Mouse (Mus musculus) liver, adult 2 months (tissue): ENCODE data around the gene Tdrd9. TPM values are rescaled to one million over a fixed set of nuclear protein-coding genes. Genes with fewer than 3 reads are reported as not detected.

Experiments
- DNase-seq: peaks from one replicate; pipeline ENCODE4 v3.0.0-alpha.2; 2011; ENCODE audit warnings: low read depth, low spot score; ENCODE audit errors: extremely low read depth
- H3K27ac ChIP-seq: fragments of 200-500 bp; replicated peaks from 2 replicates; pipeline ENCODE4 v1.5.1; 2012; ENCODE audit warnings: low read depth, mild to moderate bottlenecking, control low read depth, inconsistent platforms, low read length; ENCODE audit not compliant: insufficient read depth
- H3K27me3 ChIP-seq: fragments of 200-500 bp; 2 replicates; pipeline ENCODE4 v1.6.1; 2012; ENCODE audit warnings: mild to moderate bottlenecking, moderate library complexity, low read length, inconsistent platforms; ENCODE audit not compliant: control insufficient read depth, insufficient read depth
- H3K36me3 ChIP-seq: fragments of 200-500 bp; 2 replicates; pipeline ENCODE4 v1.6.1; 2012; ENCODE audit warnings: low read length, inconsistent platforms; ENCODE audit not compliant: control insufficient read depth, insufficient read depth
- H3K4me1 ChIP-seq: fragments of 200-500 bp; 2 replicates; pipeline ENCODE4 v1.6.1; 2011; ENCODE audit warnings: low read length; ENCODE audit not compliant: control insufficient read depth, insufficient read depth
- H3K4me3 ChIP-seq: fragments of 200-500 bp; 2 replicates; pipeline ENCODE4 v1.5.1; 2011; ENCODE audit warnings: low read depth, mild to moderate bottlenecking, control low read depth, low read length, moderate library complexity; ENCODE audit not compliant: insufficient read depth
- H3K79me2 ChIP-seq: fragments of 200-500 bp; 2 replicates; pipeline ENCODE4 v1.6.1; 2012; ENCODE audit warnings: inconsistent platforms, mild to moderate bottlenecking, low read length, moderate library complexity; ENCODE audit not compliant: control insufficient read depth, insufficient read depth
- H3K9ac ChIP-seq: fragments of 200-500 bp; 2 replicates; pipeline ENCODE4 v1.6.1; 2012; ENCODE audit warnings: low read depth, mild to moderate bottlenecking, control low read depth, inconsistent platforms, low read length
- CTCF ChIP-seq: fragments of 200-500 bp; IDR thresholded peaks from 2 replicates; pipeline ENCODE4 v1.5.1; 2011; ENCODE audit warnings: low read depth, low read length, control low read depth
- POLR2A ChIP-seq: fragments of 200-500 bp; IDR thresholded peaks from 2 replicates; pipeline ENCODE4 v1.6.1; 2011; ENCODE audit warnings: low read length, control low read depth; ENCODE audit not compliant: insufficient read depth; ENCODE audit errors: extremely low read depth
- WGBS: fragments of 180-500 bp; shearing (Covaris S2); methylation state at CpG from one replicate; pipeline ENCODE4 v1.1.7; 2018; 5-methylcytosine and 5-hydroxymethylcytosine counted together
- polyA plus RNA-seq: library from polyadenylated mRNA; depleted of rRNA; stranded (reverse); fragments of >200 nt; gene quantifications from 2 replicates; pipeline ENCODE4 v1.2.3, GENCODE M21; 2012; rRNA removed
- total RNA-seq: library from RNA; depleted of rRNA; stranded (reverse); fragments of >200 nt; gene quantifications from 2 replicates; pipeline ENCODE4 v1.2.3, GENCODE M21; 2014; rRNA removed

Gene Tdrd9
- total RNA-seq: not detected in 2 replicates
- not detected in 2 replicates for polyA plus RNA-seq

DNA sequence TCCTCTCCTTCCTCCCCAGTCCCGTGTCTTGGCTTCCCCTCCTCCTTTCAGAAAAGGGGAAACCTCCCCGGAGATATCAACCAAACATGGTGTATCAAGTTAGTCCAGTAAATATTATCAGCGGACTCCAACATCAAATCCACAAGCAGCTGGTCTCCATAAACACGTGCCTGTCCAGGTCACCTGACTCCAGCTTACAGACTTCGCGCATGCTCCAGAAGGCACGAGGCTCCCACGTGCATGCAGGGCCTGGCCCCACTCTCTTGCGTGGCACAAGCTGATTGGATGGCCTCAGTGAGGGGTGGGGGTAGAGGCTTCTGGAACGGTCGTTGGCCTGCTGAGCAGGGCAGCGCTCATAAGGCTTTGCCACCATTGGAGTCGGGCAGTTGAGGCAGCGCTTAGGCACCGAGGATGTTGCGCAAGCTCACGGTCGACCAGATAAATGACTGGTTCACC is at the start of gene Tdrd9:
Gene Tdrd9 (plus strand): TSS at position 329 of the 456 bp plus-strand sequence.
- Histone ChIP-seq H3K27me3 (no peaks in the 10 kb centered on the region), H3K36me3 (no peaks in the 10 kb centered on the region), H3K27ac (no peak within 1 kb of the TSS), H3K9ac (no peak within 1 kb of the TSS), H3K4me1 (no peaks in the 10 kb centered on the region), H3K4me3 (no peak within 1 kb of the TSS), H3K79me2 (peaks cover 5% of the 10 kb centered on the region)
- TF ChIP-seq CTCF (no peak), POLR2A (no peak)
- DNase-seq: no peak
- WGBS: 85% methylated on average over 18 of the region's 18 CpGs

DNA sequence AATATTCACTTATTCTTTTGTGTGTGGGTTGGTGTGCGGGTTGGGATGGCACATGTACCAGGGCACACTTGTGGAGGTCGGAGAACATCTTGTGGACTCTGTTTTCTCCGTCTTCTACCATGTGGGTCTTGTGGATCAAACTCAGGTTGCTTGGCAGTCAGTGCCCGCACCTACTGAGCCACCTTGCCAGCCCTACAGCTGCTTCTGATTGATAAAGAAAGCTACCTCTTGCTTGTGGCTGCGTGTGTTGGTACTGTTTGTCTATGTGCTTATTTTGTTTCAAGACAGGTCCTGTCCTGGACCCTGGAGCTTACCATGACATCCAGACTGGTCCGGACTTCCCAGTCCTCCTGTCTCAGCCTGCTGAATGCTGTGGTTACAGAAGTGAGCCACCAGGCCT is 48.2 kb upstream of the Tdrd9 start:
- DNase-seq: no peak
- Histone ChIP-seq H3K4me1 (no peaks in the 10 kb centered on the region), H3K9ac (no peak overlapping the region), H3K27ac (no peak overlapping the region), H3K27me3 (no peaks in the 10 kb centered on the region), H3K79me2 (no peaks in the 10 kb centered on the region), H3K36me3 (no peaks in the 10 kb centered on the region), H3K4me3 (no peak overlapping the region)
- 93% methylated on average over 6 of the region's 6 CpGs for WGBS
- TF ChIP-seq CTCF: no peak
- TF ChIP-seq POLR2A: no peak

- Histone ChIP-seq H3K27me3 (no peaks in the 10 kb centered on the region), H3K36me3 (no peaks in the 10 kb centered on the region), H3K79me2 (no peaks in the 10 kb centered on the region), H3K4me1 (no peaks in the 10 kb centered on the region), H3K27ac (no peak overlapping the region), H3K4me3 (no peak overlapping the region), H3K9ac (no peak overlapping the region)
- WGBS: 92% methylated on average over 1 of the region's 1 CpGs
- TF ChIP-seq POLR2A (no peak), CTCF (no peak)
- no peak for DNase-seq
Observed at GRCm38 (mm10) chr12:111927338-111927737, 44.0 kb upstream of the Tdrd9 start.

- TF ChIP-seq POLR2A (no peak), CTCF (no peak)
- DNase-seq: no peak
- no peak overlapping the region for H3K27ac ChIP-seq
- H3K36me3 ChIP-seq: no peaks in the 10 kb centered on the region
- no peak overlapping the region for H3K9ac ChIP-seq
- H3K4me1 ChIP-seq: no peaks in the 10 kb centered on the region
- H3K27me3 ChIP-seq: no peaks in the 10 kb centered on the region
- no peak overlapping the region for H3K4me3 ChIP-seq
- H3K79me2 ChIP-seq: no peaks in the 10 kb centered on the region
- WGBS: 94% methylated on average over 18 of the region's 18 CpGs
Observed at GRCm38 (mm10) chr12:111928411-111928966, 42.9 kb upstream of the Tdrd9 start.

GRCm38 (mm10) chr12:111931411-111932025 is 39.8 kb upstream of the Tdrd9 start:
- peaks cover 7% of the 10 kb centered on the region for H3K4me1 ChIP-seq
- DNase-seq: no peak
- 85% methylated on average over 9 of the region's 9 CpGs for WGBS
- no peak overlapping the region for H3K4me3 ChIP-seq
- no peak overlapping the region for H3K9ac ChIP-seq
- no peaks in the 10 kb centered on the region for H3K79me2 ChIP-seq
- no peaks in the 10 kb centered on the region for H3K27me3 ChIP-seq
- H3K27ac ChIP-seq: no peak overlapping the region; the same call in 1 of the 2 replicates
- no peak for TF ChIP-seq CTCF
- no peak for TF ChIP-seq POLR2A
- H3K36me3 ChIP-seq: no peaks in the 10 kb centered on the region

DNA sequence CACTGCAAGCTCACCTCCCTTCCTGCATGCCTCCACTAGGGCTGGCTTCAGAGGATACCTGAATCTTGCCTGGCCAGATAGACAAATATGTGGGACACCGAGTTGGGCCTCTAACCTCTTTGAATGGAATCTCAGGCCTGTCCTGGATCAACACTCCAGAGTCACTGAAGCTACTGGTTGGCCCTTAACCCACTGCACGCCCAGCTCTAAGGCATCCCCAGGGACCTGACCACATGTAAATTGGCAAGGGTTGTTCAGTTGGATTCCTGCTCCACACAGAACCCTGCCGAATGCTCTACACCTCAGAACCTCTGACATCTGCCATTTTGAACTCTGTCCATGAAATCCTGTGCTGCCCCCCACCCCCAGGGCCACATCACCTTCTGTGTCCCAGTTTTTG is 38.8 kb upstream of the Tdrd9 start:
- H3K4me3 ChIP-seq: no peak overlapping the region
- no peaks in the 10 kb centered on the region for H3K36me3 ChIP-seq
- 95% methylated on average over 3 of the region's 3 CpGs for whole genome bisulfite sequencing
- no peak for DNase-seq
- no peaks in the 10 kb centered on the region for H3K27me3 ChIP-seq
- H3K27ac ChIP-seq: no peak overlapping the region
- H3K4me1 ChIP-seq: peaks cover 9% of the 10 kb centered on the region
- H3K79me2 ChIP-seq: no peaks in the 10 kb centered on the region
- H3K9ac ChIP-seq: no peak overlapping the region
- TF ChIP-seq POLR2A (no peak), CTCF (no peak)
